Mouse (Mus musculus) heart, postnatal 14 days (tissue): ENCODE data around the gene Myh1. TPM values are rescaled to one million over a fixed set of nuclear protein-coding genes. Genes with fewer than 3 reads are reported as not detected.

Experiments
- DNase-seq, 2 experiments: peaks; one replicate each; pipeline ENCODE4 v3.0.0; 2021 to 2022
- intact Hi-C: fragments of 180-260 bp; cut with DNase I; formaldehyde crosslinking; loops from one replicate; pipeline ENCODE4 v1.15.1; 2025
- long read RNA-seq, 2 experiments: library from polyadenylated mRNA; stranded (forward); transcript quantifications; one replicate each; pipeline ENCODE4 v2.0.0; 2021
- total RNA-seq, 2 experiments: library from RNA; stranded (reverse); gene quantifications; 2 replicates each; pipeline ENCODE4 v1.2.3; 2021

The Myh1 gene
- total RNA-seq: not detected
- long read RNA-seq, experiment 1: 0 reads
- long read RNA-seq, experiment 2: 0 reads

GRCm38 (mm10) chr11:67199752-67200151 lies at the start of gene Myh1:
Gene Myh1 (plus strand): TSS chr11:67200052.
- intact Hi-C loops: no loop called here
- no peak for DNase-seq

GRCm38 (mm10) chr11:67150237-67150636 lies 49.6 kb upstream of the Myh1 start:
- intact Hi-C loops: no loop called here
- no peak for DNase-seq

- intact Hi-C loops: no loop called here
- DNase-seq: no peak
These were observed 48.7 kb upstream of the Myh1 start for GRCm38 (mm10) chr11:67151159-67151558.

GRCm38 (mm10) chr11:67151651-67152630 lies 47.9 kb upstream of the Myh1 start:
- intact Hi-C loops: no loop called here
- DNase-seq: no peak

- intact Hi-C loops: no loop called here
- DNase-seq: peak; percentile 10 to 30
These were observed 46.7 kb upstream of the Myh1 start for GRCm38 (mm10) chr11:67153123-67153522.

GRCm38 (mm10) chr11:67153843-67154242 lies 46.0 kb upstream of the Myh1 start:
- intact Hi-C loops: no loop called here
- DNase-seq: no peak

- no peak for DNase-seq
- intact Hi-C loops: no loop called here
These were observed 44.2 kb upstream of the Myh1 start for GRCm38 (mm10) chr11:67155650-67156049.

GRCm38 (mm10) chr11:67160131-67160530 lies 39.7 kb upstream of the Myh1 start:
- intact Hi-C loops: no loop called here
- no peak for DNase-seq

- intact Hi-C loops: no loop called here
These were observed 36.2 kb upstream of the Myh1 start for GRCm38 (mm10) chr11:67163701-67164100.

GRCm38 (mm10) chr11:67164851-67165250 lies 35.0 kb upstream of the Myh1 start:
- intact Hi-C loops: no loop called here
- no peak for DNase-seq

More at GRCm38 (mm10) chr11:67163701-67164100, 36.2 kb upstream of the Myh1 start:
- no peak for DNase-seq

- intact Hi-C loops: no loop called here
- DNase-seq: peak in 1 of 2 experiments; percentile 3
These were observed 30.6 kb upstream of the Myh1 start for GRCm38 (mm10) chr11:67169301-67169700.

GRCm38 (mm10) chr11:67170727-67171126 lies 29.1 kb upstream of the Myh1 start, which contains the start of gene Myh2:
Gene Myh2 (plus strand): TSS chr11:67171027.
- DNase-seq: no peak
- intact Hi-C loops: no loop called here

GRCm38 (mm10) chr11:67172439-67172838 lies 27.4 kb upstream of the Myh1 start:
- intact Hi-C loops: no loop called here
- no peak for DNase-seq

GRCm38 (mm10) chr11:67176376-67176775 lies 23.5 kb upstream of the Myh1 start:
- intact Hi-C loops: no loop called here
- no peak for DNase-seq

GRCm38 (mm10) chr11:67190316-67190715 lies 9.5 kb upstream of the Myh1 start:
- intact Hi-C loops: no loop called here
- no peak for DNase-seq

GRCm38 (mm10) chr11:67190814-67191213 lies 9.0 kb upstream of the Myh1 start:
- no peak for DNase-seq
- intact Hi-C loops: no loop called here

GRCm38 (mm10) chr11:67191496-67191895 lies 8.4 kb upstream of the Myh1 start:
- intact Hi-C loops: no loop called here
- DNase-seq: no peak

- no peak for DNase-seq
- intact Hi-C loops: no loop called here
These were observed 531 bp upstream of the Myh1 start for GRCm38 (mm10) chr11:67199321-67199720.

GRCm38 (mm10) chr11:67204766-67205165 lies 4.9 kb downstream of the Myh1 start:
- DNase-seq: no peak
- intact Hi-C loops: no loop called here

GRCm38 (mm10) chr11:67221803-67222202 lies 22.0 kb downstream of the Myh1 start:
- intact Hi-C loops: no loop called here
- no peak for DNase-seq

GRCm38 (mm10) chr11:67224466-67224865 lies 24.6 kb downstream of the Myh1 start:
- intact Hi-C loops: no loop called here
- DNase-seq: no peak

- no peak for DNase-seq
- intact Hi-C loops: no loop called here
These were observed 28.9 kb downstream of the Myh1 start for GRCm38 (mm10) chr11:67228731-67229130.
